Mouse (Mus musculus): ENCODE data around the gene B3gnt7.
A peak's percentile ranks its signal among the peaks of the same experiment; 100 is the strongest.

DNA sequence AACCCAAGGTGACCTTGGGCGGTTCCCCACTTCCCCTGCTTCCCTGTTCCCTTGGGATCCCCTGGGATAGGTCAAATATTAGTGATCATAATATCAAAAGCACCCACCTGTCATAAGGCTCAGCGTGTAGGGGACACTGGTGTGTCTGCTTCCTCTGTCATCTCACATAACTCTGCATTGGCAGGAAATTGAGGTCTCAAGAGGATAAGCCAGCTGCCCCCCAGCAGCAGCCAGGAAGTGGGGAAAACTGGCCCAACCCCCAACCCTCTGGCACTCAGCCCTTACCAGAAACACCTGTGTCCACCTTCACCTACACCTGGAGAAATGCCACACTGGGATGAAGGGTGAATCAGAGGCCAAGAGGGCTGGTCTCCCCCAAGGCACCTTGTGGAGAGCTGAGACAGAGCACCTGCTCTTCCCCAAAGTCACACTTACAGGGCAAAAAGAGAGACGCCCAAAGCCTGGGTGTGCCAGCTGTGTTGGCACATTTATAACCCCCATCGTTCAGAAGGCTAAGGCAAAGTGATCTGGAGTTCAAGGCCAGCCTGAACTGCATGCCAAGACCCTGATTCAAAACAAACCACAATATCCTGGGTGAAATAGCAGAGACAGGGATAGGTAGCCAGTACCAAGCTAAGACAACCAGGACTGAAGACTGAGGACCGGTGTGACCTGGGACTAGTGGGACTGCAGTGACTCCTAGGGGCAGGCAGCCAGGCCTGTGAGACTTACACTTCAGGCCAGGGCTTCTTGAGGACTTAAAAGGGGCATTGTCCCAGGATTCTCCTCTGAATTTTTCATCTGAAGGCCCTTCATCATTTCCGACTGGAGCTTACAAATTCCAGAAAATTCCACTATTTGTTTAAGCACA is 1.2 kb upstream of the B3gnt7 start:
- TF ChIP-seq REST (IDR thresholded peaks at IDR 0.05; ENCODE audit: insufficient read depth, insufficient read length), result no peak
- no peak for TF ChIP-seq POLR2A (IDR thresholded peaks at IDR 0.05; ENCODE audit: insufficient read length, low read depth)
- TF ChIP-seq MAX (IDR thresholded peaks at IDR 0.05; ENCODE audit: low read depth), result no peak
- TF ChIP-seq MYOD1 (IDR thresholded peaks at IDR 0.05; ENCODE audit: control insufficient read depth in 1 of 3, insufficient read length in 2 of 3, low read depth in 2 of 3), result peak in 1 of 3 experiments; percentile 23
- no peak for TF ChIP-seq USF1 (IDR thresholded peaks at IDR 0.05; ENCODE audit: low read depth)
- no peak for TF ChIP-seq E2F4 (IDR thresholded peaks at IDR 0.05; ENCODE audit: insufficient read depth)
- TF ChIP-seq SRF (IDR thresholded peaks at IDR 0.05; ENCODE audit: control insufficient read depth, insufficient read length, low read depth), result no peak
- no peak for TF ChIP-seq TCF12 (IDR thresholded peaks at IDR 0.05; ENCODE audit: insufficient read depth, poor library complexity, severe bottlenecking)
- no peak for TF ChIP-seq POLR2AphosphoS2 (IDR thresholded peaks at IDR 0.05; ENCODE audit: insufficient read length, low read depth)

Data from myocyte (in vitro differentiated cells).